Mouse (Mus musculus) bone marrow, adult 2 months (tissue): ENCODE results near the gene D430019H16Rik.

Experiments
- CTCF ChIP-seq: fragments of 200-500 bp; IDR thresholded peaks from 2 replicates; pipeline ENCODE4 v1.5.1; 2011; ENCODE audit warnings: low read length, control low read depth; ENCODE audit not compliant: control insufficient read depth, insufficient read depth
- POLR2A ChIP-seq: fragments of 200-500 bp; IDR thresholded peaks from 2 replicates; pipeline ENCODE4 v1.6.1; 2011; ENCODE audit warnings: low read depth, mild to moderate bottlenecking, control low read depth, low read length, borderline replicate concordance; ENCODE audit not compliant: control insufficient read depth

DNA sequence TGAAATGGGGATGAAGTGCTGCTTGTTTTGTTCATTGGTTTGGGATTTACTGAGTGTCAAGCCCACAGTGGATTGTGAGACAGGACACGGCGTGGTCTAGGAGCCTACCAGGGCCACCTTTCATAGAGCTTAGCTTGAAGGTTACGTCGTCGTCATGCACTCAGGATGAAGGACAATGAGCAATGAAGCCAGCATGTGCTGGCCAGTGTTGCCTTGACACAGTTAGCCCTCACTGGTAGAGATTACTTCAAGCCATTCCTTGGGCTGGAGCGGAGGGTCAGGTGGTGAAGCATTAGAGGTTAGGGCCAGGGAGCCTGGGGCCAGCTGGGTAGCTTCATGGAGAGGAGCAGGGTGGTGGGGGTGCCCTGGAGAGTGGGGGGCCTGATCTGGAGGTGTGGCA is 5.1 kb downstream of the D430019H16Rik start:
- no peak for TF ChIP-seq CTCF
- no peak for TF ChIP-seq POLR2A
